Mouse (Mus musculus): Measurements from ENCODE around the gene Lrrk1.

Lrrk1 gene

GRCm38 (mm10) chr7:66336955-66337354, 51.2 kb downstream of the Lrrk1 start:
- no peak for DNase-seq (ENCODE audit: low spot score)

- DNase-seq (ENCODE audit: low spot score) = no peak
Measured at GRCm38 (mm10) chr7:66333906-66334500, 54.1 kb downstream of the Lrrk1 start.

GRCm38 (mm10) chr7:66332340-66332739, 55.8 kb downstream of the Lrrk1 start:
- DNase-seq (ENCODE audit: low spot score) = no peak

GRCm38 (mm10) chr7:66330610-66331009, 57.5 kb downstream of the Lrrk1 start:
- no peak for DNase-seq (ENCODE audit: low spot score)

GRCm38 (mm10) chr7:66327516-66327915, 60.6 kb downstream of the Lrrk1 start:
- DNase-seq (ENCODE audit: low spot score) = no peak

GRCm38 (mm10) chr7:66325419-66326053, 62.6 kb downstream of the Lrrk1 start:
- DNase-seq (ENCODE audit: low spot score) = peak; percentile 17

- no peak for DNase-seq (ENCODE audit: low spot score)
Measured at GRCm38 (mm10) chr7:66323252-66324015, 64.7 kb downstream of the Lrrk1 start.

- DNase-seq (ENCODE audit: low spot score) = peak; percentile 35
Measured at GRCm38 (mm10) chr7:66320996-66321395, 67.2 kb downstream of the Lrrk1 start.

GRCm38 (mm10) chr7:66318147-66318546, 70.0 kb downstream of the Lrrk1 start:
- no peak for DNase-seq (ENCODE audit: low spot score)

- DNase-seq (ENCODE audit: low spot score) = no peak
Measured at GRCm38 (mm10) chr7:66310670-66311656, 77.2 kb downstream of the Lrrk1 start.

- peak; percentile 93 for DNase-seq (ENCODE audit: low spot score)
Measured at GRCm38 (mm10) chr7:66309950-66310669, 78.0 kb downstream of the Lrrk1 start.

GRCm38 (mm10) chr7:66309240-66309949, 78.8 kb downstream of the Lrrk1 start:
- DNase-seq (ENCODE audit: low spot score) = no peak

GRCm38 (mm10) chr7:66308581-66309239, 79.4 kb downstream of the Lrrk1 start:
- DNase-seq (ENCODE audit: low spot score) = no peak

GRCm38 (mm10) chr7:66307791-66308190, 80.4 kb downstream of the Lrrk1 start:
- DNase-seq (ENCODE audit: low spot score) = no peak

GRCm38 (mm10) chr7:66305714-66306198, 82.4 kb downstream of the Lrrk1 start:
- DNase-seq (ENCODE audit: low spot score) = no peak

GRCm38 (mm10) chr7:66304993-66305713, 83.0 kb downstream of the Lrrk1 start:
- DNase-seq (ENCODE audit: low spot score) = no peak

- no peak for DNase-seq (ENCODE audit: low spot score)
Measured at GRCm38 (mm10) chr7:66303922-66304660, 84.1 kb downstream of the Lrrk1 start.

- DNase-seq (ENCODE audit: low spot score) = no peak
Measured at GRCm38 (mm10) chr7:66301486-66301885, 86.7 kb downstream of the Lrrk1 start.
